Mouse (Mus musculus) ES-Bruce4 (cell line): ENCODE results near the gene Dcaf17. TPM values are rescaled to one million over a fixed set of nuclear protein-coding genes. Genes with fewer than 3 reads are reported as not detected.

ENCODE experiments used
- H3K27ac ChIP-seq: 2 replicates; pipeline ENCODE4 v1.5.1; 2012; ENCODE audit warnings: low read length, inconsistent platforms; ENCODE audit not compliant: insufficient read depth
- H3K27me3 ChIP-seq: 2 replicates; pipeline ENCODE4 v1.6.1; 2012; ENCODE audit warnings: mild to moderate bottlenecking, low read length, inconsistent platforms; ENCODE audit not compliant: control insufficient read depth, poor library complexity, insufficient read depth, severe bottlenecking
- H3K36me3 ChIP-seq: 2 replicates; pipeline ENCODE4 v1.6.1; 2012; ENCODE audit warnings: inconsistent platforms, mild to moderate bottlenecking, low read length, moderate library complexity; ENCODE audit not compliant: control insufficient read depth, poor library complexity, insufficient read depth, severe bottlenecking
- H3K4me1 ChIP-seq: one replicate; pipeline ENCODE4 v1.8.1; 2011; ENCODE audit warnings: low read length; ENCODE audit not compliant: control insufficient read depth, insufficient read depth
- H3K4me3 ChIP-seq: 2 replicates; pipeline ENCODE4 v1.5.1; 2011; ENCODE audit warnings: low read depth, mild to moderate bottlenecking, low read length
- H3K9ac ChIP-seq: 2 replicates; pipeline ENCODE4 v1.6.1; 2012; ENCODE audit warnings: low read depth, mild to moderate bottlenecking, inconsistent platforms; ENCODE audit not compliant: poor library complexity, severe bottlenecking
- H3K9me3 ChIP-seq: replicated peaks from 2 replicates; pipeline ENCODE4 v1.6.1; 2012; ENCODE audit warnings: mild to moderate bottlenecking, low read length, inconsistent platforms; ENCODE audit not compliant: control insufficient read depth, poor library complexity, insufficient read depth, severe bottlenecking
- CTCF ChIP-seq: IDR thresholded peaks from one replicate; pipeline ENCODE4 v1.8.1; 2011; ENCODE audit warnings: low read depth, low read length
- EP300 ChIP-seq: IDR thresholded peaks from 2 replicates; pipeline ENCODE4 v1.6.1; 2011; ENCODE audit warnings: low read depth, low read length; ENCODE audit not compliant: insufficient read depth
- POLR2A ChIP-seq: IDR thresholded peaks from one replicate; pipeline ENCODE4 v1.8.1; 2011; ENCODE audit warnings: low read length; ENCODE audit not compliant: insufficient read depth
- polyA plus RNA-seq: library from polyadenylated mRNA; stranded (reverse); fragments of >200 nt; gene quantifications from 2 replicates; pipeline ENCODE4 v1.2.4, GENCODE M21; 2011; ENCODE audit warnings: low read depth; ENCODE audit not compliant: missing spikeins, insufficient read depth, insufficient read length

Dcaf17 gene
- polyA plus RNA-seq, 1 experiment: 52.8 TPM

DNA sequence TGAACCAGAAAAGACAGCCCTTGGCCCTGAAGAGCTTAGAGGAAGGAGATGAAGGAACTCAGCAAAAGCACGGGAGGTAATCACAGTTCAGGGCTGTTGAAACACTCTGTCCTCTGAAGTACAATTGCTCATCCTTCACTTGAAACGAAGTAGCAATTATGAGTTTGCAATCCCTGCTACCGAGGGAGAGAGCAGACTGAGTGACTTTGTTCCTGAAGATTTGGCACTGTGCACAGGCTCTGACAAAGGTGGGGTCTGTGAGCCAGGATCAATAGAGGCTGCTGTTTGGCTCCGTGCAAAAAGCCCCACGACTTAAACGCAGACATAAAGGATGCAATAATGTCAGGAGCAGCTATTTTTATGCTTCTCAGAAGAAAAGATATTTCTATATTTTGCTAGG lies 92.7 kb downstream of the Dcaf17 start:
- Histone ChIP-seq H3K9me3 (no peaks in the 10 kb centered on the region), H3K9ac (no peak overlapping the region), H3K4me1 (no peaks in the 10 kb centered on the region), H3K27me3 (no peaks in the 10 kb centered on the region), H3K27ac (no peak overlapping the region), H3K4me3 (no peak overlapping the region), H3K36me3 (no peaks in the 10 kb centered on the region)
- TF ChIP-seq POLR2A: no peak
- TF ChIP-seq CTCF: no peak
- no peak for TF ChIP-seq EP300

Other genes with a start within 250 kb of the Dcaf17 start
- 83.4 and 89.0 TPM in 2 replicates for gene Tlk1, start 229.6 kb upstream of the Dcaf17 start, polyA plus RNA-seq
- gene Mettl8, start 255 bp downstream of the Dcaf17 start, polyA plus RNA-seq: 18.1 and 21.1 TPM in 2 replicates
- 0.33 and 0.85 TPM in 2 replicates for gene Cybrd1, start 62.6 kb downstream of the Dcaf17 start, polyA plus RNA-seq
- 140 and 149 TPM in 2 replicates for gene Dync1i2, start 156.4 kb downstream of the Dcaf17 start, polyA plus RNA-seq